In the genomic region with DNA sequence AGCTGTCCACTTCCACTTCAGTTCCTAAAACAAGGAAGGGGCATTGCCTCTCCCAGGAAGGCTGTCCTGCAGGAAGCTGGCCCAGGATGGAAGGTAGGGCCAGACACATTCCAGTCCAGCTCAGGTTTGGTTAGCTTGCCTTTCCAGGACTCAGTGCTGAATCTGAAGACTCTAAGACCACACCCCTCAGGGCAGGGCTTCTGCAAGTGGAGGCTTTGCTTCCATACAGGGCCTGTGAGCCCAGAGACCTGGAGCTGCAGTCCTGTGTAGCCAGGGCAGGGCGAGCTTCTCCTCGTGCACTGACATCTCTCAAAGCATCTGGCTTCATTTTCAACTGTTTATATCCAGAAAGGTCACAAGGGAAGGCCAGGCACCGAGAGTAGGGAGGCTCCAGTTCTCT, we compare ENCODE assay signal across 30 mouse cellular contexts. TPM values are rescaled to one million over a fixed set of nuclear protein-coding genes. Genes with fewer than 3 reads are reported as not detected.
A peak's percentile ranks its signal among the peaks of the same experiment; 100 is the strongest.
DNase-seq lines count a peak whose midpoint lies in the region; ATAC-seq and TF ChIP-seq lines count a peak whose summit lies in the region.
"Had no signal": no experiment of that assay in that cellular context is flagged by ENCODE, and none has a peak within 500 bp of the region (broad histone marks: within the 10 kb centered on the region; RNA-seq: fewer than 3 reads in every experiment).

No protein-coding gene starts in this region.

- H3K4me1 ChIP-seq in kidney, embryonic 16.5 days (ENCODE audit: insufficient read depth, low read length) = no peaks in the 10 kb centered on the region
- no peaks in the 10 kb centered on the region for H3K4me1 ChIP-seq in lung, postnatal 0 days (ENCODE audit: insufficient read depth, low read depth, low read length)
- H3K4me1 ChIP-seq in embryonic facial prominence, embryonic 10.5 days = peaks cover 30% of the 10 kb centered on the region
- H3K4me1 ChIP-seq: forebrain, embryonic 15.5 days; heart, embryonic 12.5 days; heart, embryonic 15.5 days; hindbrain, embryonic 13.5 days had no signal

- TF ChIP-seq EP300 in lung, postnatal 0 days (IDR thresholded peaks at IDR 0.05) = no peak

- H3K9me3 ChIP-seq in kidney, embryonic 16.5 days (ENCODE audit: low read length) = 0 out of 2 replicates have a peak, but pooled peaks cover 3% of the 10 kb centered on the region
- H3K9me3 ChIP-seq in lung, postnatal 0 days (ENCODE audit: low read length) = no peaks in the 10 kb centered on the region
- H3K9me3 ChIP-seq in embryonic facial prominence, embryonic 10.5 days = no peaks in the 10 kb centered on the region
- H3K9me3 ChIP-seq: embryonic facial prominence, embryonic 12.5 days; embryonic facial prominence, embryonic 15.5 days; forebrain, embryonic 15.5 days; G1E; heart, embryonic 15.5 days had no signal

- no peaks in the 10 kb centered on the region for H3K27me3 ChIP-seq in kidney, embryonic 16.5 days (ENCODE audit: insufficient read depth, low read length)
- H3K27me3 ChIP-seq in lung, postnatal 0 days (replicated peaks; ENCODE audit: insufficient read depth, low read length) = no peaks in the 10 kb centered on the region
- no peaks in the 10 kb centered on the region for H3K27me3 ChIP-seq in embryonic facial prominence, embryonic 10.5 days (replicated peaks; ENCODE audit: low read depth, poor library complexity, severe bottlenecking)
- H3K27me3 ChIP-seq: embryonic facial prominence, embryonic 12.5 days; embryonic facial prominence, embryonic 15.5 days; forebrain, embryonic 15.5 days; heart, embryonic 12.5 days; heart, embryonic 15.5 days; hindbrain, embryonic 13.5 days; Patski had no signal

- H3K4me2 ChIP-seq in kidney, embryonic 16.5 days (replicated peaks; ENCODE audit: low read depth, low read length) = no peak overlapping the region
- no peak overlapping the region for H3K4me2 ChIP-seq in lung, postnatal 0 days (replicated peaks; ENCODE audit: low read depth, low read length)
- H3K4me2 ChIP-seq: embryonic facial prominence, embryonic 12.5 days; embryonic facial prominence, embryonic 15.5 days; forebrain, embryonic 15.5 days; heart, embryonic 12.5 days; heart, embryonic 15.5 days; hindbrain, embryonic 13.5 days had no signal

- no peak for TF ChIP-seq CTCF in lung, postnatal 0 days (IDR thresholded peaks at IDR 0.05)

- WGBS in kidney, embryonic 16.5 days = 57% methylated on average over 3 of the region's 3 CpGs
- 56% methylated on average over 3 of the region's 3 CpGs for WGBS in lung, postnatal 0 days
- whole genome bisulfite sequencing in embryonic facial prominence, embryonic 10.5 days = 31% methylated on average over 3 of the region's 3 CpGs

- peak; percentile 71 for ATAC-seq in kidney, embryonic 16.5 days (ENCODE audit: low FRiP score, low TSS enrichment)
- ATAC-seq in lung, postnatal 0 days = peak; percentile 70
- ATAC-seq: forebrain, embryonic 15.5 days; hindbrain, embryonic 16.5 days; Patski had no signal

- no peak overlapping the region for H3K4me3 ChIP-seq in kidney, embryonic 16.5 days (ENCODE audit: low read length)
- no peak overlapping the region for H3K4me3 ChIP-seq in lung, postnatal 0 days (ENCODE audit: low read depth, low read length)
- H3K4me3 ChIP-seq in embryonic facial prominence, embryonic 10.5 days = no peak overlapping the region
- H3K4me3 ChIP-seq: embryonic facial prominence, embryonic 12.5 days; embryonic facial prominence, embryonic 15.5 days; forebrain, embryonic 15.5 days; heart, embryonic 12.5 days; heart, embryonic 15.5 days; hindbrain, embryonic 10.5 days; hindbrain, embryonic 13.5 days had no signal

- DNase-seq in kidney, postnatal 25 days = no peak
- DNase-seq in lung, postnatal 0 days (ENCODE audit: low spot score) = peak; percentile 50
- DNase-seq in lung, postnatal 4 days = no peak
- peak; percentile 19 for DNase-seq in embryo, embryonic 10.5 days (ENCODE audit: low spot score)
- DNase-seq in embryonic facial prominence, embryonic 10.5 days (ENCODE audit: low spot score) = peak; percentile 45
- DNase-seq in liver = no peak
- DNase-seq in urinary bladder, postnatal 25 days (ENCODE audit: low spot score) = no peak
- DNase-seq: adrenal gland, postnatal 14 days; B cell, adult 2 months; cerebellum, adult 11 months; cerebellum, adult 2 months; cerebellum, adult 9-11 months; cerebellum, postnatal 25 days; gastrocnemius, postnatal 25 days; heart, adult 18-20 months; heart, postnatal 10 days; heart, postnatal 36 days had no signal

- H3K36me3 ChIP-seq in kidney, embryonic 16.5 days (ENCODE audit: insufficient read depth, low read length) = no peaks in the 10 kb centered on the region
- no peaks in the 10 kb centered on the region for H3K36me3 ChIP-seq in lung, postnatal 0 days (ENCODE audit: insufficient read depth, low read length)
- no peaks in the 10 kb centered on the region for H3K36me3 ChIP-seq in embryonic facial prominence, embryonic 10.5 days (replicated peaks)
- H3K36me3 ChIP-seq: embryonic facial prominence, embryonic 12.5 days; embryonic facial prominence, embryonic 15.5 days; forebrain, embryonic 15.5 days; G1E; heart, embryonic 12.5 days; heart, embryonic 15.5 days; hindbrain, embryonic 10.5 days; hindbrain, embryonic 13.5 days had no signal

- H3K27ac ChIP-seq in kidney, embryonic 16.5 days (ENCODE audit: low read length) = no peak overlapping the region
- no peak overlapping the region for H3K27ac ChIP-seq in lung, postnatal 0 days (ENCODE audit: low read length)
- H3K27ac ChIP-seq in embryonic facial prominence, embryonic 10.5 days (replicated peaks) = peak overlapping the region; percentile 21
- H3K27ac ChIP-seq: embryonic facial prominence, embryonic 12.5 days; embryonic facial prominence, embryonic 15.5 days; forebrain, embryonic 15.5 days; heart, embryonic 15.5 days; hindbrain, embryonic 10.5 days; hindbrain, embryonic 13.5 days had no signal

- H3K9ac ChIP-seq in kidney, embryonic 16.5 days (replicated peaks; ENCODE audit: low read length) = no peak overlapping the region
- H3K9ac ChIP-seq in lung, postnatal 0 days (replicated peaks; ENCODE audit: low read depth) = no peak overlapping the region
- H3K9ac ChIP-seq: embryonic facial prominence, embryonic 12.5 days; embryonic facial prominence, embryonic 15.5 days; forebrain, embryonic 15.5 days; heart, embryonic 12.5 days; heart, embryonic 15.5 days; hindbrain, embryonic 13.5 days had no signal

RNA-seq across cellular contexts. Expression of a gene that starts 50.0 kb away (rescaled TPM):
- not detected in 2 replicates for polyA plus RNA-seq in kidney, embryonic 16.5 days (2015; fragmentation: Nextera tagmentation; extraction: Ambion mirVana)
- polyA plus RNA-seq in lung, postnatal 0 days (2015; fragmentation: Nextera tagmentation; extraction: Ambion mirVana) = not detected in 2 replicates
- not detected in 2 replicates for polyA plus RNA-seq in embryonic facial prominence, embryonic 10.5 days (2016; fragmentation: Nextera tagmentation; extraction: Ambion mirVana)
- polyA plus RNA-seq: cerebellum, adult 2 months; embryonic facial prominence, embryonic 12.5 days; embryonic facial prominence, embryonic 15.5 days; forebrain, embryonic 11.5 days; forebrain, embryonic 15.5 days; G1E; gonadal fat pad, adult 2 months; heart, embryonic 12.5 days; heart, embryonic 15.5 days; hindbrain, embryonic 10.5 days; hindbrain, embryonic 13.5 days; hindbrain, embryonic 16.5 days; Patski had no signal

Comparison
In these comparisons a context has a peak if more than half of its experiments do, and no peak if none do; other contexts are left out.
1. DNase-seq: peak in lung, postnatal 0 days (single experiment), embryo, embryonic 10.5 days (single experiment) and embryonic facial prominence, embryonic 10.5 days (single experiment); none in kidney, postnatal 25 days (0 of 2), lung, postnatal 4 days (0 of 2), liver (single experiment) and urinary bladder, postnatal 25 days (single experiment).